Mouse (Mus musculus) MN1 (cell line): ENCODE results near the gene Plxna4.

Source experiments
- DNase-seq: peaks from one replicate; pipeline ENCODE4 v3.0.0-alpha.2; 2016; ENCODE audit warnings: low spot score

The Plxna4 gene

GRCm38 (mm10) chr6:32167725-32168124 is 420.3 kb downstream of the Plxna4 start:
- no peak for DNase-seq

DNA sequence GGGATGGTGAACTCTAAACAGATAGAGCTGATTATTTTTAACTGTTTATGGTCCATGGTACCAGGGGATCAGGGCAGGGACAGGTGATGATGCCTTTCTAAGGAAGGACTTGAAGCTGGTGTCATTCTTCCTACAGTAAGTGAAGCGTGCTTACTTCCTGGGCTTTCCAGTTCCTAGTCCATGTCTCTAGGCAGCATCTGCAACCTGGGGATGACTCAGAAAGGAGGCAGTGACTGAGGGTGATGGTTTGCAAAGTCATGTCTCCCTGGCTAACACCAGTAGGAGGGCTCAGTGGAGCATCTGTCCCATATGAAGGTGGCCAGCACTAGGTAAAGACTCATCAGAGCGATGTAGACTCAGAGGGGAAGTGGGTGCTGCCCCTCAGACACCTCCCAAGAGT is 427.6 kb downstream of the Plxna4 start:
- no peak for DNase-seq

GRCm38 (mm10) chr6:32159931-32160330 is 428.1 kb downstream of the Plxna4 start:
- no peak for DNase-seq

DNA sequence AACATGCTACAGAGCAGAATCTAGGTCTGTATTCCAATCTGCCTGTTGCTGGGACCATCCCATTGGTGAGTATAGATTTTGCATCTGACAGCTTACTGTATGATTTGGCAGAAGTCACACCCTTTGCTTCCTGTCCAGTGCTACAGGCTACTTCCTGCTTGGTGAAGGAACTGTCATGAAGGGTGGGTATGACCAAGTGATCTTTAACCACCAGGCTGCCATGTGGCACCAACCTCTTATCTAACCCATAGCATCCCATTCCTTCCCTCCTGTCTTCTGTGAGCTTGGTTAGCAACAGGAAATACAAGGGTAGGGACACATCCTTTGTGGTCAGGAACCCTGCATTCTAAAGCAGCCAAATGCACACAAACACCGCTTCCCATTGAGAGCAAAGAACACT is 429.6 kb downstream of the Plxna4 start:
- DNase-seq, result no peak

DNA sequence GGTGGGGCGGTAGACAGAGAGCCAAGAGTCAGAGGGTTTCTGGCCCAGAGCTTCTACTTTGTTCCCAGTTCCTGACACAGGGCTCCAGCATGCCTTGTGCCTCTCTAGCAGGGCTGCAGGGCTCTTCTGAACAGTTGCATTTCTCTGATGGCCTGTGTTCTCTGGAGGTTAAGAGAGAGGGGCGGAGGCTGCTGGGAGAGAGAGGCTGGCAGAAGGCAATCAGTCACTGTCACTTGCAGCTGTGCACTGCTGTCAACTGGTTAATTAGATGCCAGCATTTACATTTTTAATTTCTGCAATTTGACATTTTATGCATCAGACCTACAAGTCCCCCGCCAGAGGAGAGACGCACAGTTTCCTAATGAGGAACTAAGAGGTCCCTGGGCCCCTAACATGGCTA is 434.8 kb downstream of the Plxna4 start:
- no peak for DNase-seq

DNA sequence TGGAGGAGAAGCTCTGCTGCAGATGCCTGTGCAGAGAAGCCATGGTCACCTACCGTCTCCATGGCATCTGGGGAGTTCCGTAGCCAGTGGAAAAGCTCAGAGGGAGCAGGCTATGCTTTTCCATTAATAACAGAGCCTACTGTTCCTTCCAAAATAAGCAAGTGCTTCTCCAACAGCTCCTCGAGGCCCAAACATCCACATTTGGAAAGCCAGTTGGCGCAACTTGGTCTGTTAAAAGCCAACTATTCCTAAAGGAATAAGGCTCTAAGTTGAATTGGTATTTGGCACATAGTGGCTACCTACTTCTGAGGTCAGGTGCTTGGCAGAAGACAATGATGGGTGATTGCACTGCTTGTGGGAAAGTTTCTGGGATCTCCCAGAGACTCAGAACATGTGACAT is 437.2 kb downstream of the Plxna4 start:
- no peak for DNase-seq

- no peak for DNase-seq
These were observed 443.2 kb downstream of the Plxna4 start for GRCm38 (mm10) chr6:32144771-32145170.

DNA sequence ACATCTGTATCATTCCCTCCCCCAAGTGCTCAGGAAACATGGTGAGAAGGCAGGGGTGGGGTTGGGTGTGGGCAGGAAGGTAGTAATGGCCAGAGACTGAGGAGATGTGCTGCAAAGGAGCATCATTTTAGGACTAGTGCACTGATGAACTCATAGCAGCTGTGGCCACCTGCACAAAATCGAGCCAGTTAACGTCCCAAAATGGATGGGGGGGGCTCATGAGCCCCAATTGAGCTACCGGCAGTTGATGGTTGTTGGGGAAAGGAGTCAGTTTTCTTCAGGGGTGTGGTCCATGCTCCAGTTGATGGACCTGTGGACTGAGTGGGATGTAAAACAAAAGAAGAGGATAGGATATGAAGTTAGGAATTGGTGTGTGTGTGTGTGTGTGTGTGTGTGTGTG is 448.5 kb downstream of the Plxna4 start:
- DNase-seq, result no peak

- DNase-seq, result no peak
These were observed 461.1 kb downstream of the Plxna4 start for GRCm38 (mm10) chr6:32126914-32127313.

- DNase-seq, result no peak
These were observed 465.3 kb downstream of the Plxna4 start for GRCm38 (mm10) chr6:32122584-32123265.

GRCm38 (mm10) chr6:32120931-32121330 is 467.1 kb downstream of the Plxna4 start:
- no peak for DNase-seq

GRCm38 (mm10) chr6:32109207-32109606 is 478.8 kb downstream of the Plxna4 start:
- no peak for DNase-seq

- DNase-seq, result no peak
These were observed 482.3 kb downstream of the Plxna4 start for GRCm38 (mm10) chr6:32105547-32106275.
